Mouse (Mus musculus) stomach, postnatal 0 days (tissue): Measurements from ENCODE around the gene Bex6.

Source experiments
- CTCF ChIP-seq: IDR thresholded peaks from 2 replicates; pipeline ENCODE4 v1.5.1; 2016; ENCODE audit warnings: antibody characterized with exemption, low read depth, mild to moderate bottlenecking, moderate library complexity
- EP300 ChIP-seq: optimal IDR thresholded peaks from 2 replicates; pipeline ENCODE3; 2016; ENCODE audit warnings: antibody characterized with exemption

DNA sequence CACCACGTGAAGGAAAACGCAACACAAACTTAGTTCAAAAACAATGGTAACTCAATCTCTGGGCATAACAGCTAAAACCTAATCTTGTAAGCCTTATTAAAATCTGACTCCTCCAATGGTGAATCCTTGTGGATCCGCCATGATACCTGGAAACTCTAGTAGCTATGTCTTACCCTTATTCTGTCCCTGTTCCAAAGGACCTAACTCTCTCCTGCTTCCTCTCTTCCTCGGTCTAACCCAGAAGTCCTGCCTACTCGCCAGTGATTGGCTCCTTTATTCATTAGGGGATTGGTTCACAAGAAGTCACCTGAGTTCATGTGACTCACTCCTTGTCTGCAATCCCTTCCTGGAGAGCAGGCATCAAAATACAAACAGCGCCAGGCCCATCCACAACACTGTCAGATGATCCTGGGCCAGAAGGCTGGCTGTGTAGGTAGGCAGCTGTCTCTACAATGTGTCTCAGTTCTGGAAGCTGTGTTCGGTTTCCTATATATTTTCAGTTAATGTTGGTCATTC, 43.7 kb upstream of the Bex6 start:
- no peak for TF ChIP-seq CTCF
- TF ChIP-seq EP300, result no peak
